Mouse (Mus musculus): Measurements from ENCODE around the gene Kirrel.

GRCm38 (mm10) chr3:87140284-87140683 is 34.3 kb downstream of the Kirrel start:
- TF ChIP-seq CTCF (IDR thresholded peaks at IDR 0.05; ENCODE audit: extremely low read depth, insufficient read length, insufficient replicate concordance, low read depth, low read length): no peak
- TF ChIP-seq POLR2A (IDR thresholded peaks at IDR 0.05; ENCODE audit: low read depth, low read length): no peak

Measured in small intestine, adult 2 months (tissue).